In the genomic region with DNA sequence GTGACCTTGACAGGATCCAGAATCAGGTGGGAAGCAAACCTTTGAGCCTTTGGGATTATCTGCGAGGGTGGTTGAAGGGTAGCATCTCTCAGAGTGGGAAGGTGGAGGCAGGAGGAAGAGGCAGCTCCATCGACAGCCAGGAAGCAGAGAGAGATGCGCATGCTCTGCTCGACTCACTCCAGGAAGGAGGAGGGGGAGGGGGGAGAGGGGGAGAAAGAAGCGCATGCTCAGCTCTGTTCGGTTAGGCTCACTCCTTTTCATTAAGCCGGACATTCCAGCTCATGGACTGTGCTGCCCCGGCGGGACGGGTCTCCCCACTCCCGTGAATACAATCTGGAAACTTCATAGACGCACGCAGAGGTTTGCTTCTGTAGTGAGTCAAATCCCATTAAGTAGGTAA, we compare ENCODE assay signal across 17 mouse cellular contexts. TPM values are rescaled to one million over a fixed set of nuclear protein-coding genes. Genes with fewer than 3 reads are reported as not detected.
"Had no signal": no experiment of that assay in that cellular context is flagged by ENCODE, and none has a peak within 500 bp of the region (broad histone marks: within the 10 kb centered on the region; RNA-seq: fewer than 3 reads in every experiment).

No protein-coding gene starts in this region.

- ATAC-seq: lung, postnatal 0 days; midbrain, embryonic 16.5 days had no signal

- H3K9ac ChIP-seq: kidney, embryonic 15.5 days; liver, embryonic 15.5 days; neural tube, embryonic 13.5 days had no signal

- DNase-seq: kidney, adult 2 months; kidney, postnatal 14 days; lung, adult 2 months; lung, postnatal 36 days; right cerebral cortex, adult 18-20 months; right cerebral cortex, postnatal 25 days; thymus, adult 18-20 months; thymus, postnatal 14 days had no signal

- H3K9me3 ChIP-seq: kidney, embryonic 15.5 days; limb, embryonic 10.5 days; liver, embryonic 15.5 days; neural tube, embryonic 13.5 days had no signal

- H3K27ac ChIP-seq: kidney, embryonic 15.5 days; left cerebral cortex, adult 2 months; limb, embryonic 10.5 days; liver, embryonic 15.5 days; neural tube, embryonic 13.5 days had no signal

- H3K4me2 ChIP-seq: kidney, embryonic 15.5 days; liver, embryonic 11.5 days; liver, embryonic 15.5 days; neural tube, embryonic 13.5 days had no signal

- H3K36me3 ChIP-seq: kidney, embryonic 15.5 days; limb, embryonic 10.5 days; liver, embryonic 15.5 days; neural tube, embryonic 13.5 days had no signal

- H3K4me3 ChIP-seq: kidney, embryonic 15.5 days; left cerebral cortex, adult 2 months; limb, embryonic 10.5 days; liver, embryonic 15.5 days; neural tube, embryonic 13.5 days had no signal

- H3K27me3 ChIP-seq: kidney, embryonic 15.5 days; liver, embryonic 15.5 days; neural tube, embryonic 13.5 days had no signal

RNA-seq across cellular contexts. Expression of a gene that starts 34.3 kb away (rescaled TPM):
- polyA plus RNA-seq: small intestine, adult 2 months had no signal
